Mouse (Mus musculus) Patski (cell line): ENCODE measurements around the gene Crmp1. TPM values are rescaled to one million over a fixed set of nuclear protein-coding genes. Genes with fewer than 3 reads are reported as not detected.

Source experiments
- ATAC-seq: fragments of 100-300 bp; one replicate; pipeline ENCODE4 v1.8.0; 2021
- CTCF ChIA-PET: fragments of 350-600 bp; sonication (Branson Sonifier 250); formaldehyde crosslinking; loops from one replicate; lab custom pipeline; 2022; ENCODE audit warnings: inconsistent platforms; lab: Charles Lee
- POLR2A ChIA-PET: fragments of 350-600 bp; sonication (Branson Sonifier 250); formaldehyde crosslinking; loops from one replicate; lab custom pipeline; 2022; ENCODE audit warnings: antibody characterized with exemption, inconsistent platforms; lab: Charles Lee
- DNase-seq: peaks from one replicate; pipeline ENCODE4 v3.0.0-alpha.2; 2011; ENCODE audit warnings: low read depth, low spot score
- H3K27me3 ChIP-seq: fragments of 371-371 bp; one replicate; pipeline ENCODE4 v1.5.1; 2021
- CTCF ChIP-seq: fragments of 100-300 bp; IDR thresholded peaks from one replicate; pipeline ENCODE4 v1.5.1; 2021
- in situ Hi-C: fragments of 300-500 bp; cut with MboI; formaldehyde crosslinking; loops from 3 replicates; pipeline ENCODE4 v1.11.1; 2018; ENCODE audit warnings: low pct_unique_long_range_greater_than_20kb, mixed read lengths
- polyA plus RNA-seq: library from polyadenylated mRNA; unstranded; gene quantifications from one replicate; pipeline ENCODE4 v1.2.3, GENCODE M21; 2021

Gene Crmp1
- polyA plus RNA-seq = 0.51 TPM

DNA sequence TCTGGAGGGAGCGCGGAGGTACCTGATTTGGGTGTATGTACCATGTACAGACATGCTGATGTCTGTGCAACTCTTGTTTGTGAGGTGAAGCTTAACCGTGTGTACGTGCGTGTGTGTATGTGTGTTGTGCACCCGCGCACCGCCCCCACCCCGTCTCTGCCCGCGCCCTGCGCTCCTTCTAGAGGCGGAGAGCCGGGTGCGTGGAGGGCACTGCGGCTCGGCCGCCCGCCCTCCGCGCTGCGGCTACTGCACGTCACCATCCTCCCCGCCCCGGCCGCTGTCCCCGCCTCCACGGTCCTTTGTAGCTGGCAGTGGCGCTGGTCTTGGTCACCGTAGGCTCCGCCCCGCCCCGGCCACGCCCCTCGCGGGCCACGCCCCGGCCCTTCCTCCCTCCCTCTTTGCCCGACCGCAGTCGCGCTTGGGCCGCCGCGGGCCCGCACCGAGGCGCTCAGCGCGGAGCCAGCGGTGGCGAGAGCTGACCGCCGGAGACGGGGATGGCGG, at the start of gene Crmp1:
Gene Crmp1, plus strand, starts transcription at position 290 of the 501 bp plus-strand sequence.
- no peak for DNase-seq
- ATAC-seq = no peak
- in situ Hi-C loops = no loop called here
- CTCF ChIA-PET = no interaction called here
- no peak for TF ChIP-seq CTCF
- POLR2A ChIA-PET = no interaction called here
- H3K27me3 ChIP-seq = peaks cover 35% of the 10 kb centered on the region

DNA sequence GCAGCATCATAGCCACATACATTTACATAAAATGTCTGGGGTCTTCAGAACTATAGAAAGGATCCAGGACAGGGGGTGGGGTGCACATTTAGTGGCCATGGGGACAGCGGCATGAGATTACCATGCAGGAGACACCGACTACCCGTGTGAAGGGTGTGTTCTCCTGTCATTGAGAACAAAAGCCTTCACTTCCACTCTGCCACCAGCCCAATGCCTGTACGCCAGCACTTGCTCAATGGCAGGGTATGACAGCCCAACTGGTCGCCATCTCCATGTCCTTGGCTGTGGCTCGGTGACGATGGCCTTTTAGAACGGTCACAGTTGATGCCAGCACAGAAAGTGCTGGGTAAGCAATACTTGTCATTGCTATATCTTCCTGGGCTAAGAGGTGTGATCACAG, 45.5 kb upstream of the Crmp1 start:
- ATAC-seq = no peak
- peaks cover under 1% of the 10 kb centered on the region for H3K27me3 ChIP-seq
- ChIA-PET POLR2A (no interaction called here), CTCF (no interaction called here)
- TF ChIP-seq CTCF = no peak
- no peak for DNase-seq
- in situ Hi-C loops = no loop called here

DNA sequence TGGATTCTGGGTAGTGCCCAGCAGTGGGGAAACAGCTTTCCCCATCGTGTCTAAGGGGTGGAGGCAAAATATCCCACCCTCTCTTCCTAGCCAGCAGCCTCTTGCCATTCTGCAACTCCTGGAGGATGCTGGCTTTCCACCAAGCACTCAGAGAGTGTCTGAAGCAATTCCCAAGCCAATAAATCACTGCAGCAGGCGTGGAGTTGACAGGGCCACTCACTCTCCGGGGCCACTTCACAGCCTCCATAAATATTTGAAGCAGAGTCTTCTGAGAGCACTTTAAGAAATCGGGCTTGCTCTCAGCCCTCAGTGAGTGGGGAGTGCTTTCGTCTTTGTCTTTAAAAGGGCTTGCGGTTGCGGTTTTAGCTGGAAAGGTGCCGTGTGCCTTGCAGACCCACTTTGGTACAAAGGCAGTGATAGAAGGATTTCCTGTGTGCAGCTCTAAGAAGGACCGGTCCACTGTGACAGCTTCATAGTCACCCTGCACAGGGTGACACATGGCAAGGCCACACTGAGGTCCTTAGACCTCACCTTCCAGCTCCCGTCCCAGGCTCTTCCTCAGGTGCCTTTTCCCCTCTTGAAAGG, 45.0 kb upstream of the Crmp1 start:
- in situ Hi-C loops = no loop called here

DNA sequence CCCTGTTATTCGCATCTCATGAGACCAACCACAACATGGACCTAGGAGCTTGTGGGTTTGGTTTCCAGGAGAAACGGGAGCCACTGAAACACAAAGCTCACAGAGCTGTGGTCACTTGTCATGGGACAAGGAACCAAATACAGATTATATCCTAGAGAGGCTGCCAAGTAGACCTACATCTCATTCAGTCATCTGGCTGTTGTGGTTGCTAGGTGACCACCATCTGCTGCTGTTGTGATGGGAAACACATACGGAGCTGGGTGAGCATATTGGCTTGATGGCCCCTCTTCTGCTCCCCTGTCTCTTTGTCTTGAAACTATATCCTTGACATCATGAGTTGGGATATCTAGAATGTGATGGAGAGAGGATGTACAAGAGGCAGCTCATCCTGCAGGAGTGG, 44.3 kb upstream of the Crmp1 start:
- no peaks in the 10 kb centered on the region for H3K27me3 ChIP-seq
- no peak for ATAC-seq
- DNase-seq = no peak
- ChIA-PET POLR2A (no interaction called here), CTCF (no interaction called here)
- no peak for TF ChIP-seq CTCF
- in situ Hi-C loops = no loop called here

More for the DNA sequence above, 45.0 kb upstream of the Crmp1 start:
- no peaks in the 10 kb centered on the region for H3K27me3 ChIP-seq
- no peak for DNase-seq
- ATAC-seq = no peak
- POLR2A ChIA-PET = no interaction called here
- no peak for TF ChIP-seq CTCF
- CTCF ChIA-PET = no interaction called here

DNA sequence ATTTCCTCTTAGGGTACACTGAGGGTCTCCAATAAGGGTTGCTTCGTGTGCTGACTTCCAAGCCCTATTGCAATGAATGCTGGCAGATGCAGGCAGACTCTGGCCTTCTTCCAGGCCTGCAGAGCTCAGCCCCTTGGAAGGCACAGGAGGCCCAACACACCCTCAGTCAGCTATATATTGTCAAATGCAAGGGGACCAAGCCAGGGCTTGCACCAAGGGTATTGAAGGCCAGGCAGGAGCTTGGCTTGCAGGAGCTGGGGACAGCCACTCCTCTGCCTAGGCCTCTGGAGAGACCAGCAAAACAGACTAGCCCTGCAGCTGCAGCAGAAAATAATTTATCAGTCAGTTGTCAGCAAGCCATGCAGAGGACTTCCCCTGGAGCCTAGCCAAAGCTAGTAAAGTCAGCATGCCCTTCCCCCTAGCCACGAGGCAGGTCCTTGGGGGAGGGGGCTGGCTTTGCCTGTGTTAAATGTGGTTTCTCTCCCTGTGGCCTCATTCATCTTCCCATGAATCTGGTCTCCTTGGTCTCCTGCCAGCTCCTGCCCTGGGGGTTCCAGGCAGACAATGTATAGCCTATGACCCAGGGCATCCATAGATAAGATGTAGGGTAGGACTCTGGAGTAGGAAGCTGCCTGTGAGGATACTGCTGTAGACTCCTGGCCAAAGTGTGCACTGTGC, 43.6 kb upstream of the Crmp1 start:
- DNase-seq = no peak
- ATAC-seq = no peak
- ChIA-PET CTCF (no interaction called here), POLR2A (no interaction called here)
- H3K27me3 ChIP-seq = no peaks in the 10 kb centered on the region
- in situ Hi-C loops = no loop called here
- TF ChIP-seq CTCF = no peak

DNA sequence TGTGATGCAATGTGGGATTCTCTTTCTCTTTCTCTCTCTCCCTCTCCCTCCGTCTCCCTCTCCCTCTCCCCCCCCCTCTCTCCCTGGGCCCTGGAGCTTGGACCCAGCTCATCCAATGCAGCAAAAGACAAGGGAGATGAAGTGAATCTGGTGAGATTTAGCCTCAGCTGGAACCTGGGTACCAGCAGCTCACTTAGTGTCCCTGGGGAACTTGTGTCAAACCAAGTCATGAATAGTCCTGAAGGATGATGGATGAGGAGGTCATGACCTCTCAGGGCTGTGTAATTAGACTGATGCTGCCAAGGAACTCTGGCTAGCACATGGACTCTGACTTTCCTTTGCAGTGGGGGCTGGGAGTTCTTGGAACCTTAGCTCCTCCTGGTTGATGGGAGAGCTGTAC, 39.5 kb upstream of the Crmp1 start:
- CTCF ChIA-PET = interaction anchor here (1.2 kb wide), 1 partner anchor 10 kb away, joined by 3 read pairs; no protein-coding TSS in a partner anchor
- POLR2A ChIA-PET = no interaction called here
- in situ Hi-C loops = no loop called here

DNA sequence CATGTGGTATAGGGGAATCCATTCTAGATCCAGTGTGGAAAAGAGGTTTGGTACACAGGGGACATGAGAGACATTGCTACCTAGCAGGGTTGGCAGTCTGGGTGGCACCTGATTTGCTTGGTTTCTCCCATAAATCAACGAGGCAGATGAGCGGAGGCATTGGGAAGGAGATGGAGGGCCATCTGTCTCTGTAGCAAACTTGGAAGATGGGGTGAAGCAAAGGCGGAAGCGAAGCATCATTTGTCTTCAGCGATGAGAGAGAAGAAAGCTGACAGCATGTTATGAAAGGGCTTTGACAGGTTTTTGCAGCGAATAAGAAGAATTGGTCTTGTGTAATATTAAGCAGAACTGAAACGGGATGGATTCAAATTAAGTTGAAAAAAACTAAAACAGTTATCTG, 36.9 kb upstream of the Crmp1 start:
- in situ Hi-C loops = no loop called here
- POLR2A ChIA-PET = no interaction called here
- no peak for ATAC-seq

More for the DNA sequence above, 39.5 kb upstream of the Crmp1 start:
- DNase-seq (no peak), ATAC-seq (no peak)
- no peak for TF ChIP-seq CTCF
- no peaks in the 10 kb centered on the region for H3K27me3 ChIP-seq

DNA sequence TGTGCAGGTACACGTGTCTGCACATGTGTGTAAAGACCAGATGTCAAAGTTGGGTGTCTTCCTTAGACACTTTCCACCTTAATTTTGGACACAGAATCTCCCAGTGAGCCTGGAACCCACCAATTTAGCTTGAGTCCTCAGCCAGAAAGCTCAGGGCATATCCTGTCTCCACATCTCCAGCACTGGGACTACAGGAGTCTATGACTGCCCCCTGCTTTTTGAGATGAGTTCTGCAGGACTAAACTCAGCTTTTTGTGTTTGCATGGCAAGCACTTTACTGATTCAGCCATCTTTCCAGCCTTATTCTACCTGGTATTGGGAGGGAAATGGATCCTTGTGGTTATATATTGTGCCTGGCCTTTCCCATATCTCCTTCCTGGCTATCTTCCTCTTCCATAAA, 36.3 kb upstream of the Crmp1 start:
- H3K27me3 ChIP-seq = peaks cover 10% of the 10 kb centered on the region
- ChIA-PET CTCF (no interaction called here), POLR2A (no interaction called here)
- TF ChIP-seq CTCF = no peak
- DNase-seq (no peak), ATAC-seq (no peak)
- in situ Hi-C loops = no loop called here

More for the DNA sequence above, 36.9 kb upstream of the Crmp1 start:
- DNase-seq = no peak
- peaks cover 5% of the 10 kb centered on the region for H3K27me3 ChIP-seq
- no peak for TF ChIP-seq CTCF
- CTCF ChIA-PET = no interaction called here

DNA sequence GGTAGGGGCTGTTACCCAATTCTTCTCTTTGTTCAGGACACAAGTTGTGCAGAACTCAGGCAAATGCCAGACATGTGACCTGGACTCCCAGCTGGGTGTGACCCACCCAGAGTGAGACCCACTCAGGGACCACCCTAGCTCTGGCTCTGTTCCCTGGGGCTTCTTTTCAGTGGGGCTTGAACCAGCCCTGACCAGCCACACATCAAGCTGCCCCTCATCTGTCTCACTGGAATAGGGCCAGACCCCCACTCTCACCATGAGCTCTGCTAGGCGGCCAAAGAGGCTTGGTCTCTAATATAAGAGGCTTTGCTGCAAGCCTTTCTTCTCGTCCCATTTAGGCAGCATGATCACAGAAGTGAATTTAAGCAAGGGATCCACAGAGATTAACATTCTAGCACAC, 35.4 kb upstream of the Crmp1 start:
- in situ Hi-C loops = no loop called here
- ChIA-PET POLR2A (no interaction called here), CTCF (no interaction called here)
- peaks cover 17% of the 10 kb centered on the region for H3K27me3 ChIP-seq
- DNase-seq = no peak
- TF ChIP-seq CTCF = no peak
- ATAC-seq = no peak

DNA sequence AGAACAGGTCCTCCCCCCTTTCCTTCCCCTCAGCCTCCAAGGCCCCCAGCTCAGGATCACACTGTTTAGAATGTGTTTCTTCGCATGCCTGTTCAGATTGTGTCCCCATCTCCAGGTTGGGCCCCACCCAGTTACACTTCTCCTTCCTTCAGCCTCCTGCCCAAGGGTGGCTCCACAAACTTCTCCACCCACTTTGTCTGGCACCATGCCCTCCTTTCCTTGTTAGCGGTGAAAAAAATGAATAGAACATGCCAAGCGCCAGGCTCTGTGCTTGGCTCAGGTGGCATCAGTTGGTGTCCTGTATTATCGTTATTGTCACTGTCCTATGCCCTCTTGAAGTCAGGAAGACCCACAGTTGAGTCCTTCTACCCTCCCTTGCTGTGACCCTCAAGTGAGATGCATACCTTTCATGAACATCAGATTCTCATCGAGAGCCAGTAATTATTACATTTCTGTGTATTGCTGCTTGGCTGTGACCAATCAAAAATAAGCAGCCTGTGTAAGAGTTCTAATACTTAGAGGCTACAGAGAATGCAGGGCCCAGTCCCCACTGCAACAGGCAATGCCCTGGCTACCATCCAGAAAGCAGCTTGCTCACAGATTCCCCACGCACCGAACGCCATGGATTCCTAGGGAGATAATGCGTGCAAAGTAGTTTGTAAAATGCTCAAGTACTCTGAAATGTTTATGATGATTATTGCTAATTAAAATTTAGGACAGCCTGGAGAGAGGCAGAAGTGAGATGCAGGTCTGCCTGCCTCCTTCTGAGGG, 28.6 kb upstream of the Crmp1 start:
- CTCF ChIA-PET = interaction anchor here (1.1 to 1.4 kb wide), 3 partner anchors 10 to 23 kb away, joined by 3 to 6 read pairs (median 3); no protein-coding TSS in a partner anchor
- no peak for ATAC-seq
- DNase-seq = no peak
- POLR2A ChIA-PET = no interaction called here
- in situ Hi-C loops = no loop called here
- no peak for TF ChIP-seq CTCF
- peaks cover 17% of the 10 kb centered on the region for H3K27me3 ChIP-seq

DNA sequence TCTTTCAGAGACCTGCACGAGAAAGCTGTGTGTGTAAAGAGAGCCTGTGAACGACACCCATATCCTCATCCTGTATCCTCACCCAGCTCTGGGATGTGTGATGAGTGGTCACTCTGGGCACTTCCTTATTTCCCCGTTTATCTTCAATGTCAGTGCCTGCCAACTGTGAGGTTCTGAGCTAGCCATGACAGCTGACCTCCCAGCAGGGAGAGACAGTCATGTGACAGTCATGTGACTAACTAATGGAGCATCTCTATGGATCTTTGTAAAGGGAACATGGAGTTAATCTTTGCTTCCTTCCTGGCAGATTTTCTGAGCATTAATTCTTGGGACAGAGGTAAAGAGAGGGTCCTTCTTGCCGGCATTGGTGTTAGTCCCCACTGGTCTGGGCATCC, 28.0 kb upstream of the Crmp1 start:
- POLR2A ChIA-PET = no interaction called here
- no peak for TF ChIP-seq CTCF
- peaks cover 19% of the 10 kb centered on the region for H3K27me3 ChIP-seq
- no peak for ATAC-seq
- in situ Hi-C loops = no loop called here
- CTCF ChIA-PET = interaction anchor here (1.4 kb wide), 1 partner anchor 9 kb away, joined by 6 read pairs; no protein-coding TSS in a partner anchor
- no peak for DNase-seq
